In the genomic region with DNA sequence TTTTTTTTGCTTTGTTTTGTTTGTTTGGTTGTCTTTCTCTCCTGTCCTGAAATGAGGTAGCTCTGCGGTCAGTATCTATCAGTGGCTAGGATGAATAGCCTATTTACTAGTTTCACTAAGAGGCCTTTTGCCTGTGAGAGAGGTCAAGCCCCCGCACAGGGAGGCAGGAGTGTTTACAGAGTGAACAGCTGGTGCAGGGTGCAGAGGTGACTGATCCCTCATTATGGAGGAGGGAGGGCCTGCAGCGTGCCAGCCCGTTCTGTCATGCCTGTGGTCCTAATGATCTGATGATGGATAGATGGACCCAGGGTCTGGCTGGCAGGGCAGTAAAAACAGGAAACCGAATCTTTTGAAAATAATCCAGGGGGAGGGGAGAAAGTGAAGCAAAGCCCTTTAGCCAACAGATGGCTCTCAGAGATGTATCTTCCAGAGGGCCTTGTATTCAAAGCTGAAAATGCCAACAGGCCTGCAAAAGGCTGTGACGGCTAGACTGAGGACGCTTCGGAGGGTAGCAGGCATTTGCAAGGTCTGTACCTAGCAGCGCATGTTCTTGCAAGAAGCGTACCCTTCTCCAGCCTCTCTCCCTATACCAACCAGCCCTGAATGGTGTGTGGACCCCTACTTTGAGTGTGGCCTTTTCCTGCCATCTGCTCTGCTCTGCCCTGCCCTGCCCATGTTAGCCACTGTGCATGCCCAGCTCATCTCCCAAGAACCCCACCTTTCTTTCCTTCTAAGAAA, we compare ENCODE assay signal across 9 mouse cellular contexts. TPM values are rescaled to one million over a fixed set of nuclear protein-coding genes. Genes with fewer than 3 reads are reported as not detected.
DNase-seq lines count a peak whose midpoint lies in the region; ATAC-seq and TF ChIP-seq lines count a peak whose summit lies in the region.
"Had no signal": no experiment of that assay in that cellular context is flagged by ENCODE, and none has a peak within 500 bp of the region (broad histone marks: within the 10 kb centered on the region; RNA-seq: fewer than 3 reads in every experiment).

No protein-coding gene starts in this region.

- peaks cover 71% of the 10 kb centered on the region for H3K4me1 ChIP-seq in embryonic facial prominence, embryonic 10.5 days
- peaks cover 24% of the 10 kb centered on the region for H3K4me1 ChIP-seq in midbrain, embryonic 11.5 days (ENCODE audit: control insufficient read depth, insufficient read depth, low read length)

- no peak for TF ChIP-seq CTCF in gastrocnemius, adult 2 months (IDR thresholded peaks at IDR 0.05)

- H3K4me2 ChIP-seq in midbrain, embryonic 11.5 days, result no peak overlapping the region
- H3K4me2 ChIP-seq: heart, embryonic 15.5 days had no signal

- ATAC-seq in midbrain, embryonic 11.5 days (ENCODE audit: low FRiP score), result peak; percentile 89

- no peaks in the 10 kb centered on the region for H3K36me3 ChIP-seq in embryonic facial prominence, embryonic 10.5 days (replicated peaks)
- no peaks in the 10 kb centered on the region for H3K36me3 ChIP-seq in midbrain, embryonic 11.5 days (ENCODE audit: control insufficient read depth, insufficient read depth, low read length)
- H3K36me3 ChIP-seq: heart, embryonic 15.5 days had no signal

- intact Hi-C loops in gastrocnemius, adult 2 months (cut with DNase I), result no loop called here

- H3K4me3 ChIP-seq in gastrocnemius, adult 2 months, result no peak overlapping the region
- H3K4me3 ChIP-seq in embryonic facial prominence, embryonic 10.5 days, result no peak overlapping the region
- H3K4me3 ChIP-seq in midbrain, embryonic 11.5 days (ENCODE audit: low read depth, low read length), result no peak overlapping the region
- H3K4me3 ChIP-seq: heart, embryonic 15.5 days had no signal

- H3K27me3 ChIP-seq in embryonic facial prominence, embryonic 10.5 days (replicated peaks; ENCODE audit: low read depth, poor library complexity, severe bottlenecking), result peaks cover 20% of the 10 kb centered on the region
- H3K27me3 ChIP-seq in midbrain, embryonic 11.5 days (ENCODE audit: control insufficient read depth, insufficient read depth, low read length), result no peaks in the 10 kb centered on the region

- WGBS in embryonic facial prominence, embryonic 10.5 days, result 29% methylated on average over 10 of the region's 10 CpGs
- WGBS in midbrain, embryonic 11.5 days, result 28% methylated on average over 10 of the region's 10 CpGs

- no peaks in the 10 kb centered on the region for H3K9me3 ChIP-seq in embryonic facial prominence, embryonic 10.5 days
- H3K9me3 ChIP-seq in midbrain, embryonic 11.5 days (ENCODE audit: control insufficient read depth, low read length), result no peaks in the 10 kb centered on the region
- H3K9me3 ChIP-seq: heart, embryonic 15.5 days had no signal

- H3K9ac ChIP-seq in midbrain, embryonic 11.5 days (ENCODE audit: low read length), result no peak overlapping the region
- H3K9ac ChIP-seq: heart, embryonic 15.5 days had no signal

- DNase-seq in gastrocnemius, adult 2 months, result no peak
- DNase-seq in gastrocnemius, postnatal 25 days, result no peak
- peak; percentile 77 for DNase-seq in embryonic facial prominence, embryonic 10.5 days (ENCODE audit: low spot score)
- DNase-seq in kidney, postnatal 4 days, result peak; percentile 34 to 54
- peak; percentile 87 for DNase-seq in midbrain, embryonic 11.5 days (ENCODE audit: low spot score, missing footprints)
- DNase-seq in frontal cortex, postnatal 25 days (ENCODE audit: low spot score in 2 of 2), result no peak
- DNase-seq in urinary bladder, adult 2 months (ENCODE audit: low spot score), result no peak
- DNase-seq in spleen, postnatal 10 days (ENCODE audit: low spot score in 2 of 2), result no peak

- H3K27ac ChIP-seq in gastrocnemius, adult 2 months, result peak overlapping the region; percentile 25
- peak overlapping the region; percentile 63 for H3K27ac ChIP-seq in embryonic facial prominence, embryonic 10.5 days (replicated peaks)
- no peak overlapping the region for H3K27ac ChIP-seq in midbrain, embryonic 11.5 days (ENCODE audit: low read depth, low read length)
- H3K27ac ChIP-seq: heart, embryonic 15.5 days had no signal

RNA-seq across cellular contexts. Expression of a gene that starts 38.2 kb away (rescaled TPM):
- total RNA-seq in gastrocnemius, adult 2 months (2021), result 1 to 10 TPM; 4.1 to 5.1 TPM
- total RNA-seq in gastrocnemius, postnatal 25 days (2021), result 1 to 10 TPM; 3.6 to 4.8 TPM
- 8.1 and 9.1 TPM in 2 replicates for polyA plus RNA-seq in embryonic facial prominence, embryonic 10.5 days (2016; fragmentation: Nextera tagmentation; extraction: Ambion mirVana)
- 7.6 and 9.0 TPM in 2 replicates for polyA plus RNA-seq in midbrain, embryonic 11.5 days (2014; fragmentation: Nextera tagmentation; extraction: Ambion mirVana)
- 35.5 and 39.5 TPM in 2 replicates for polyA plus RNA-seq in urinary bladder, adult 2 months (2012; rRNA removed)

Comparison
In these comparisons a context has a peak if more than half of its experiments do, and no peak if none do; other contexts are left out.
1. DNase-seq: peak in embryonic facial prominence, embryonic 10.5 days (single experiment), kidney, postnatal 4 days (2 of 2) and midbrain, embryonic 11.5 days (single experiment); none in gastrocnemius, adult 2 months (single experiment), gastrocnemius, postnatal 25 days (single experiment), frontal cortex, postnatal 25 days (0 of 2), urinary bladder, adult 2 months (single experiment) and spleen, postnatal 10 days (0 of 2).